In genomic region chr3:53247102-53247501, GRCm38 (mm10) we compare ENCODE assay signal across 10 mouse cellular contexts.
DNase-seq lines count a peak whose midpoint lies in the region; ATAC-seq and TF ChIP-seq lines count a peak whose summit lies in the region.
"Had no signal": no experiment of that assay in that cellular context is flagged by ENCODE, and none has a peak within 500 bp of the region (broad histone marks: within the 10 kb centered on the region; RNA-seq: fewer than 3 reads in every experiment).

No protein-coding gene starts in this region.

- H3K27ac ChIP-seq in forebrain, embryonic 14.5 days (ENCODE audit: low read depth, low read length), result no peak overlapping the region
- no peak overlapping the region for H3K27ac ChIP-seq in forebrain, embryonic 16.5 days (ENCODE audit: low read length)
- H3K27ac ChIP-seq in hindbrain, postnatal 0 days, result no peak overlapping the region
- H3K27ac ChIP-seq: lung, embryonic 15.5 days; stomach, embryonic 15.5 days had no signal

- H3K27me3 ChIP-seq in forebrain, embryonic 14.5 days (replicated peaks; ENCODE audit: control insufficient read depth, insufficient read depth, low read length), result no peaks in the 10 kb centered on the region
- H3K27me3 ChIP-seq in forebrain, embryonic 16.5 days (replicated peaks; ENCODE audit: control insufficient read depth, insufficient read depth, low read length), result no peaks in the 10 kb centered on the region
- no peaks in the 10 kb centered on the region for H3K27me3 ChIP-seq in hindbrain, postnatal 0 days (ENCODE audit: insufficient read depth, low read length)
- H3K27me3 ChIP-seq: lung, embryonic 15.5 days; stomach, embryonic 15.5 days had no signal

- H3K9me3 ChIP-seq in forebrain, embryonic 14.5 days (replicated peaks; ENCODE audit: control insufficient read depth, low read length), result no peaks in the 10 kb centered on the region
- no peaks in the 10 kb centered on the region; the same call in 1 of the 2 replicates for H3K9me3 ChIP-seq in forebrain, embryonic 16.5 days (ENCODE audit: control insufficient read depth, low read length)
- no peaks in the 10 kb centered on the region for H3K9me3 ChIP-seq in hindbrain, postnatal 0 days (ENCODE audit: low read length)
- H3K9me3 ChIP-seq: lung, embryonic 15.5 days; stomach, embryonic 15.5 days had no signal

- no peaks in the 10 kb centered on the region for H3K36me3 ChIP-seq in forebrain, embryonic 14.5 days (ENCODE audit: control insufficient read depth, insufficient read depth, low read length)
- H3K36me3 ChIP-seq in forebrain, embryonic 16.5 days (ENCODE audit: control insufficient read depth, insufficient read depth), result no peaks in the 10 kb centered on the region
- H3K36me3 ChIP-seq in hindbrain, postnatal 0 days (ENCODE audit: insufficient read depth, low read length), result no peaks in the 10 kb centered on the region
- H3K36me3 ChIP-seq: lung, embryonic 15.5 days; stomach, embryonic 15.5 days had no signal

- ATAC-seq in forebrain, embryonic 14.5 days, result no peak
- no peak for ATAC-seq in forebrain, embryonic 16.5 days
- no peak for ATAC-seq in hindbrain, postnatal 0 days

- peaks cover 3% of the 10 kb centered on the region; the same call in 1 of the 2 replicates for H3K4me1 ChIP-seq in forebrain, embryonic 14.5 days (ENCODE audit: control insufficient read depth, insufficient read depth, low read length)
- H3K4me1 ChIP-seq in forebrain, embryonic 16.5 days (replicated peaks; ENCODE audit: control insufficient read depth, insufficient read depth, low read length), result 0 out of 2 replicates have a peak, but pooled peaks cover 3% of the 10 kb centered on the region
- H3K4me1 ChIP-seq in hindbrain, postnatal 0 days (ENCODE audit: insufficient read depth, low read length), result no peaks in the 10 kb centered on the region
- H3K4me1 ChIP-seq: lung, embryonic 15.5 days; stomach, embryonic 15.5 days had no signal

- TF ChIP-seq CTCF in hindbrain, postnatal 0 days (IDR thresholded peaks at IDR 0.05; ENCODE audit: low read depth), result peak; percentile 62

- DNase-seq in forebrain, embryonic 14.5 days (ENCODE audit: low spot score), result peak; percentile 55
- peak; percentile 21 for DNase-seq in ovary, postnatal 14 days (ENCODE audit: low spot score)
- no peak for DNase-seq in ovary, postnatal 10 days (ENCODE audit: low spot score)
- peak; percentile 64 to 70 for DNase-seq in adrenal gland, postnatal 36 days
- DNase-seq in hindbrain, postnatal 0 days (ENCODE audit: low spot score), result peak; percentile 61
- DNase-seq in mesoderm, embryonic 11.5 days (ENCODE audit: low read depth, low spot score), result peak; percentile 33
- DNase-seq in frontal cortex, postnatal 36 days (ENCODE audit: low spot score in 2 of 2), result no peak

- H3K4me3 ChIP-seq in forebrain, embryonic 14.5 days (ENCODE audit: low read depth, low read length), result no peak overlapping the region
- H3K4me3 ChIP-seq in forebrain, embryonic 16.5 days (replicated peaks; ENCODE audit: low read length), result no peak overlapping the region
- H3K4me3 ChIP-seq in hindbrain, postnatal 0 days (ENCODE audit: low read length), result no peak overlapping the region
- H3K4me3 ChIP-seq: lung, embryonic 15.5 days; stomach, embryonic 15.5 days had no signal

- H3K9ac ChIP-seq in forebrain, embryonic 14.5 days (ENCODE audit: low read length), result no peak overlapping the region
- no peak overlapping the region for H3K9ac ChIP-seq in forebrain, embryonic 16.5 days (replicated peaks; ENCODE audit: low read depth, low read length)
- no peak overlapping the region for H3K9ac ChIP-seq in hindbrain, postnatal 0 days (replicated peaks; ENCODE audit: low read length)
- H3K9ac ChIP-seq: lung, embryonic 15.5 days; stomach, embryonic 15.5 days had no signal

- WGBS in forebrain, embryonic 14.5 days, result 72% methylated on average over 3 of the region's 3 CpGs
- WGBS in forebrain, embryonic 16.5 days, result 84% methylated on average over 3 of the region's 3 CpGs
- WGBS in hindbrain, postnatal 0 days, result 84% methylated on average over 3 of the region's 3 CpGs

- H3K4me2 ChIP-seq in forebrain, embryonic 14.5 days (ENCODE audit: low read length), result no peak overlapping the region
- no peak overlapping the region for H3K4me2 ChIP-seq in forebrain, embryonic 16.5 days (ENCODE audit: low read length)
- no peak overlapping the region for H3K4me2 ChIP-seq in hindbrain, postnatal 0 days (ENCODE audit: low read depth, low read length)
- H3K4me2 ChIP-seq: lung, embryonic 15.5 days; stomach, embryonic 15.5 days had no signal

Comparison
In these comparisons a context has a peak if more than half of its experiments do, and no peak if none do; other contexts are left out.
1. DNase-seq: peak in forebrain, embryonic 14.5 days (single experiment), ovary, postnatal 14 days (single experiment), adrenal gland, postnatal 36 days (2 of 2), hindbrain, postnatal 0 days (single experiment) and mesoderm, embryonic 11.5 days (single experiment); none in ovary, postnatal 10 days (single experiment) and frontal cortex, postnatal 36 days (0 of 2).